Mouse (Mus musculus): ENCODE results near the gene Cwc22. TPM values are rescaled to one million over a fixed set of nuclear protein-coding genes. Genes with fewer than 3 reads are reported as not detected.

Gene Cwc22
- polyA plus RNA-seq, 1 experiment from 2014 or later: 34.7 TPM

GRCm38 (mm10) chr2:77944281-77944680 lies 1.9 kb downstream of the Cwc22 start:
- H3K9me3 ChIP-seq (ENCODE audit: control insufficient read depth, low read depth, low read length): no peaks in the 10 kb centered on the region

GRCm38 (mm10) chr2:77941944-77942343 lies 4.2 kb downstream of the Cwc22 start:
- ATAC-seq (ENCODE audit: insufficient number of reproducible peaks, insufficient read depth, low FRiP score, low read depth): no peak
- H3K27ac ChIP-seq (ENCODE audit: low read length): no peak overlapping the region
- no peaks in the 10 kb centered on the region for H3K27me3 ChIP-seq (ENCODE audit: control insufficient read depth, insufficient read depth, low read length)
- H3K9ac ChIP-seq (replicated peaks; ENCODE audit: low read depth, low read length): no peak overlapping the region
- H3K4me2 ChIP-seq (replicated peaks; ENCODE audit: low read depth, low read length): no peak overlapping the region
- H3K36me3 ChIP-seq (ENCODE audit: control insufficient read depth, insufficient read depth, low read length): no peaks in the 10 kb centered on the region
- H3K9me3 ChIP-seq (ENCODE audit: control insufficient read depth, low read depth, low read length): no peaks in the 10 kb centered on the region
- no peak overlapping the region for H3K4me3 ChIP-seq (ENCODE audit: low read depth, low read length)
- WGBS: 90% methylated on average over 2 of the region's 2 CpGs
- H3K4me1 ChIP-seq (ENCODE audit: control insufficient read depth, insufficient read depth, low read length): peaks cover 11% of the 10 kb centered on the region; the same call in 1 of the 2 replicates

More at GRCm38 (mm10) chr2:77944281-77944680, 1.9 kb downstream of the Cwc22 start:
- H3K9ac ChIP-seq (replicated peaks; ENCODE audit: low read depth, low read length): no peak overlapping the region
- ATAC-seq (ENCODE audit: insufficient number of reproducible peaks, insufficient read depth, low FRiP score, low read depth): no peak
- peaks cover 11% of the 10 kb centered on the region; the same call in 1 of the 2 replicates for H3K4me1 ChIP-seq (ENCODE audit: control insufficient read depth, insufficient read depth, low read length)
- no peaks in the 10 kb centered on the region for H3K36me3 ChIP-seq (ENCODE audit: control insufficient read depth, insufficient read depth, low read length)
- no peak overlapping the region for H3K4me2 ChIP-seq (replicated peaks; ENCODE audit: low read depth, low read length)
- no peaks in the 10 kb centered on the region for H3K27me3 ChIP-seq (ENCODE audit: control insufficient read depth, insufficient read depth, low read length)
- no peak overlapping the region for H3K27ac ChIP-seq (ENCODE audit: low read length)
- WGBS: 97% methylated on average over 5 of the region's 5 CpGs
- no peak overlapping the region for H3K4me3 ChIP-seq (ENCODE audit: low read depth, low read length)

GRCm38 (mm10) chr2:77938317-77938716 lies 7.9 kb downstream of the Cwc22 start:
- Histone ChIP-seq H3K4me1 (ENCODE audit: control insufficient read depth, insufficient read depth, low read length) (no peaks in the 10 kb centered on the region), H3K4me3 (ENCODE audit: low read depth, low read length) (no peak overlapping the region), H3K9ac (replicated peaks; ENCODE audit: low read depth, low read length) (no peak overlapping the region), H3K27me3 (ENCODE audit: control insufficient read depth, insufficient read depth, low read length) (no peaks in the 10 kb centered on the region), H3K4me2 (replicated peaks; ENCODE audit: low read depth, low read length) (no peak overlapping the region), H3K27ac (ENCODE audit: low read length) (no peak overlapping the region), H3K36me3 (ENCODE audit: control insufficient read depth, insufficient read depth, low read length) (peaks cover 16% of the 10 kb centered on the region), H3K9me3 (ENCODE audit: control insufficient read depth, low read depth, low read length) (no peaks in the 10 kb centered on the region)
- no peak for ATAC-seq (ENCODE audit: insufficient number of reproducible peaks, insufficient read depth, low FRiP score, low read depth)
- 94% methylated on average over 4 of the region's 4 CpGs for WGBS

- no peak overlapping the region for H3K4me3 ChIP-seq (ENCODE audit: low read depth, low read length)
- no peaks in the 10 kb centered on the region for H3K9me3 ChIP-seq (ENCODE audit: control insufficient read depth, low read depth, low read length)
- no peak overlapping the region for H3K9ac ChIP-seq (replicated peaks; ENCODE audit: low read depth, low read length)
- 92% methylated on average over 3 of the region's 3 CpGs for WGBS
- H3K36me3 ChIP-seq (ENCODE audit: control insufficient read depth, insufficient read depth, low read length): peaks cover 17% of the 10 kb centered on the region
- H3K27ac ChIP-seq (ENCODE audit: low read length): no peak overlapping the region
- no peak overlapping the region for H3K4me2 ChIP-seq (replicated peaks; ENCODE audit: low read depth, low read length)
- no peak for ATAC-seq (ENCODE audit: insufficient number of reproducible peaks, insufficient read depth, low FRiP score, low read depth)
- no peaks in the 10 kb centered on the region for H3K27me3 ChIP-seq (ENCODE audit: control insufficient read depth, insufficient read depth, low read length)
- no peaks in the 10 kb centered on the region for H3K4me1 ChIP-seq (ENCODE audit: control insufficient read depth, insufficient read depth, low read length)
Measured at GRCm38 (mm10) chr2:77937818-77938217, 8.4 kb downstream of the Cwc22 start.

GRCm38 (mm10) chr2:77934138-77934537 lies 12.0 kb downstream of the Cwc22 start:
- Histone ChIP-seq H3K36me3 (ENCODE audit: control insufficient read depth, insufficient read depth, low read length) (peaks cover 32% of the 10 kb centered on the region), H3K4me1 (ENCODE audit: control insufficient read depth, insufficient read depth, low read length) (no peaks in the 10 kb centered on the region), H3K9ac (replicated peaks; ENCODE audit: low read depth, low read length) (no peak overlapping the region), H3K27ac (ENCODE audit: low read length) (no peak overlapping the region), H3K4me3 (ENCODE audit: low read depth, low read length) (no peak overlapping the region), H3K9me3 (ENCODE audit: control insufficient read depth, low read depth, low read length) (no peaks in the 10 kb centered on the region), H3K4me2 (replicated peaks; ENCODE audit: low read depth, low read length) (no peak overlapping the region), H3K27me3 (ENCODE audit: control insufficient read depth, insufficient read depth, low read length) (no peaks in the 10 kb centered on the region)
- ATAC-seq (ENCODE audit: insufficient number of reproducible peaks, insufficient read depth, low FRiP score, low read depth): no peak
- WGBS: 95% methylated on average over 4 of the region's 4 CpGs

- no peak for ATAC-seq (ENCODE audit: insufficient number of reproducible peaks, insufficient read depth, low FRiP score, low read depth)
- Histone ChIP-seq H3K4me1 (ENCODE audit: control insufficient read depth, insufficient read depth, low read length) (no peaks in the 10 kb centered on the region), H3K27me3 (ENCODE audit: control insufficient read depth, insufficient read depth, low read length) (no peaks in the 10 kb centered on the region), H3K4me3 (ENCODE audit: low read depth, low read length) (no peak overlapping the region), H3K9ac (replicated peaks; ENCODE audit: low read depth, low read length) (no peak overlapping the region), H3K4me2 (replicated peaks; ENCODE audit: low read depth, low read length) (no peak overlapping the region), H3K36me3 (ENCODE audit: control insufficient read depth, insufficient read depth, low read length) (peaks cover 35% of the 10 kb centered on the region), H3K27ac (ENCODE audit: low read length) (no peak overlapping the region), H3K9me3 (ENCODE audit: control insufficient read depth, low read depth, low read length) (no peaks in the 10 kb centered on the region)
- WGBS: 67% methylated on average over 2 of the region's 2 CpGs
Measured at GRCm38 (mm10) chr2:77933630-77934029, 12.5 kb downstream of the Cwc22 start.

- no peaks in the 10 kb centered on the region for H3K27me3 ChIP-seq (ENCODE audit: control insufficient read depth, insufficient read depth, low read length)
- ATAC-seq (ENCODE audit: insufficient number of reproducible peaks, insufficient read depth, low FRiP score, low read depth): no peak
- H3K36me3 ChIP-seq (ENCODE audit: control insufficient read depth, insufficient read depth, low read length): peaks cover 40% of the 10 kb centered on the region
- 91% methylated on average over 1 of the region's 1 CpGs for WGBS
- H3K9me3 ChIP-seq (ENCODE audit: control insufficient read depth, low read depth, low read length): no peaks in the 10 kb centered on the region
- no peak overlapping the region for H3K27ac ChIP-seq (ENCODE audit: low read length)
- H3K4me3 ChIP-seq (ENCODE audit: low read depth, low read length): no peak overlapping the region
- H3K4me1 ChIP-seq (ENCODE audit: control insufficient read depth, insufficient read depth, low read length): no peaks in the 10 kb centered on the region
- H3K4me2 ChIP-seq (replicated peaks; ENCODE audit: low read depth, low read length): no peak overlapping the region
- no peak overlapping the region for H3K9ac ChIP-seq (replicated peaks; ENCODE audit: low read depth, low read length)
Measured at GRCm38 (mm10) chr2:77931958-77932357, 14.2 kb downstream of the Cwc22 start.

- no peaks in the 10 kb centered on the region for H3K27me3 ChIP-seq (ENCODE audit: control insufficient read depth, insufficient read depth, low read length)
- H3K4me2 ChIP-seq (replicated peaks; ENCODE audit: low read depth, low read length): no peak overlapping the region
- H3K4me1 ChIP-seq (ENCODE audit: control insufficient read depth, insufficient read depth, low read length): no peaks in the 10 kb centered on the region
- no peak overlapping the region for H3K4me3 ChIP-seq (ENCODE audit: low read depth, low read length)
- WGBS: 93% methylated on average over 10 of the region's 10 CpGs
- peaks cover 43% of the 10 kb centered on the region for H3K36me3 ChIP-seq (ENCODE audit: control insufficient read depth, insufficient read depth, low read length)
- no peak overlapping the region for H3K27ac ChIP-seq (ENCODE audit: low read length)
- no peak overlapping the region for H3K9ac ChIP-seq (replicated peaks; ENCODE audit: low read depth, low read length)
- no peak for ATAC-seq (ENCODE audit: insufficient number of reproducible peaks, insufficient read depth, low FRiP score, low read depth)
- H3K9me3 ChIP-seq (ENCODE audit: control insufficient read depth, low read depth, low read length): no peaks in the 10 kb centered on the region
Measured at GRCm38 (mm10) chr2:77928352-77928751, 17.8 kb downstream of the Cwc22 start.

- no peaks in the 10 kb centered on the region for H3K9me3 ChIP-seq (ENCODE audit: control insufficient read depth, low read depth, low read length)
- 89% methylated on average over 7 of the region's 7 CpGs for WGBS
- no peak overlapping the region for H3K4me3 ChIP-seq (ENCODE audit: low read depth, low read length)
- ATAC-seq (ENCODE audit: insufficient number of reproducible peaks, insufficient read depth, low FRiP score, low read depth): no peak
- H3K36me3 ChIP-seq (ENCODE audit: control insufficient read depth, insufficient read depth, low read length): peaks cover 46% of the 10 kb centered on the region
- no peaks in the 10 kb centered on the region for H3K27me3 ChIP-seq (ENCODE audit: control insufficient read depth, insufficient read depth, low read length)
- H3K27ac ChIP-seq (ENCODE audit: low read length): no peak overlapping the region
- no peak overlapping the region for H3K9ac ChIP-seq (replicated peaks; ENCODE audit: low read depth, low read length)
- no peaks in the 10 kb centered on the region for H3K4me1 ChIP-seq (ENCODE audit: control insufficient read depth, insufficient read depth, low read length)
- H3K4me2 ChIP-seq (replicated peaks; ENCODE audit: low read depth, low read length): no peak overlapping the region
Measured at GRCm38 (mm10) chr2:77926468-77926867, 19.7 kb downstream of the Cwc22 start.
